Mouse (Mus musculus) neural tube, embryonic 14.5 days (tissue): Measurements from ENCODE around the gene Mybl2. TPM values are rescaled to one million over a fixed set of nuclear protein-coding genes. Genes with fewer than 3 reads are reported as not detected.

Source experiments
- ATAC-seq: fragments of 200-750 bp; cut with Nextera tagmentation; 2 replicates; pipeline ENCODE4 v1.8.0; 2017; ENCODE audit warnings: low read depth, mild to moderate bottlenecking, moderate TSS enrichment, moderate library complexity
- H3K27ac ChIP-seq: fragments of 300-500 bp; sonication (generic); 2 replicates; pipeline ENCODE4 v1.5.1; 2014; ENCODE audit warnings: low read depth, mild to moderate bottlenecking, control low read depth, low read length, moderate library complexity, mixed read lengths
- H3K27me3 ChIP-seq: fragments of 300-500 bp; sonication (generic); 2 replicates; pipeline ENCODE4 v1.6.1; 2014; ENCODE audit warnings: low read length; ENCODE audit not compliant: control insufficient read depth, insufficient read depth
- H3K36me3 ChIP-seq: fragments of 300-500 bp; sonication (generic); 2 replicates; pipeline ENCODE4 v1.6.1; 2014; ENCODE audit warnings: low read length, mixed read lengths; ENCODE audit not compliant: control insufficient read depth, insufficient read depth
- H3K4me1 ChIP-seq: fragments of 300-500 bp; sonication (generic); 2 replicates; pipeline ENCODE4 v1.6.1; 2014; ENCODE audit warnings: low read length; ENCODE audit not compliant: control insufficient read depth, insufficient read depth
- H3K4me2 ChIP-seq: fragments of 300-500 bp; sonication (generic); 2 replicates; pipeline ENCODE4 v1.6.1; 2014; ENCODE audit warnings: mild to moderate bottlenecking, low read depth, low read length, control low read depth
- H3K4me3 ChIP-seq: fragments of 300-500 bp; sonication (generic); 2 replicates; pipeline ENCODE4 v1.5.1; 2014; ENCODE audit warnings: low read depth, low read length, control low read depth, mixed read lengths
- H3K9ac ChIP-seq: fragments of 300-500 bp; sonication (generic); replicated peaks from 2 replicates; pipeline ENCODE4 v1.6.1; 2014; ENCODE audit warnings: low read depth, mild to moderate bottlenecking, control low read depth, low read length, mixed read lengths
- H3K9me3 ChIP-seq: fragments of 300-500 bp; sonication (generic); 2 replicates; pipeline ENCODE4 v1.6.1; 2016; ENCODE audit warnings: low read length; ENCODE audit not compliant: control insufficient read depth
- WGBS: fragments of 180-500 bp; shearing (Covaris S2); extraction: QIAGEN DNeasy Blood & Tissue Kit; methylation state at CpG from one replicate; pipeline ENCODE4 v1.1.7; 2014; 5-methylcytosine and 5-hydroxymethylcytosine counted together
- polyA plus RNA-seq: library from polyadenylated mRNA; unstranded; fragments of >200 nt; fragmentation: Nextera tagmentation; extraction: Ambion mirVana; gene quantifications from 2 replicates; pipeline ENCODE4 v1.2.1, GENCODE M21; 2014

Gene Mybl2
- polyA plus RNA-seq, 1 experiment from 2014 or later: 1.7 TPM

DNA sequence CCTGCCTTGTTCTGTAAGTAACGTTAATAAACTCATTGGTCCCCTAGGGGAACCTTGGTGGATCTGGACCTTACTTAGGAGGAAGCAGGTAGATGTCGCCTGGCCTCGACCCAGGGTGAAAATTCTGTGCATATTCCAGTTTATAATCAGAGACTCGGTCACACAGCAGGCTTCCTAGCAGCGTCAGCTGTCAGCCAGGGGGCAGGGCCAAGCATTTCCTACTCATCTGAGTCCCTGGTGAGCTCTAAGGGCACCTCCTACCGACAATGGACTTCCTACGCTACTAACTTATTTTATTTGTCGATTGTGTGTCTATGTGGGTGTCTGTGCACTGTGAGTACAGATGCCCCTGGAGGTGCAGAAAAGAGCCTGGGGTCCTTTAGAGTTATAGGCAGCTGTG, 45.4 kb downstream of the Mybl2 start:
- Histone ChIP-seq H3K9me3 (no peaks in the 10 kb centered on the region), H3K4me2 (no peak overlapping the region), H3K4me1 (no peaks in the 10 kb centered on the region), H3K36me3 (no peaks in the 10 kb centered on the region), H3K4me3 (no peak overlapping the region), H3K27me3 (peaks cover 3% of the 10 kb centered on the region; the same call in 1 of the 2 replicates), H3K27ac (0 out of 2 replicates have a peak overlapping the region, but pooled peaks have one; percentile 29), H3K9ac (no peak overlapping the region)
- 50% methylated on average over 8 of the region's 8 CpGs for WGBS
- ATAC-seq: no peak

DNA sequence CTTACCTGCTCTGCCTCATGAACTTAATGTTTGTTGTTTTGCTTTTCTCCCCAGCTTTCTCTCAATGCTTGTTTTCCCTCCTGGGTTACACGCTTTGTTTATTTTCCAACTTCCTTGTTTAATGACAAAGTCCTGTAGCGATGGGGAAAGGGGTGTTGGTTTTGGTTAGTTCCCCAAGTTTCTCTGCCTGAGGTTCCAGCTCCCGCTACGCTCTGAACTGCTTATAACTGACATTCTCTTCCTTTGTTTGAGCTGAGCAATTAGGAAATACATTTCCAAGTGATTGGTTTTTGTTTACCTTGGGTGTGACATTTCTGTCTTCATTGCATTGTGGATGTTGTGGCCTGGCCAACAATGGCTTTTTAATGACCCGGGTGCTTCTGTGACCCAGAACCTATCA, 46.1 kb downstream of the Mybl2 start:
- Histone ChIP-seq H3K36me3 (no peaks in the 10 kb centered on the region), H3K27me3 (peaks cover 3% of the 10 kb centered on the region; the same call in 1 of the 2 replicates), H3K9ac (no peak overlapping the region), H3K4me3 (no peak overlapping the region), H3K27ac (no peak overlapping the region), H3K4me1 (no peaks in the 10 kb centered on the region), H3K4me2 (no peak overlapping the region), H3K9me3 (no peaks in the 10 kb centered on the region)
- 72% methylated on average over 5 of the region's 5 CpGs for WGBS
- no peak for ATAC-seq

DNA sequence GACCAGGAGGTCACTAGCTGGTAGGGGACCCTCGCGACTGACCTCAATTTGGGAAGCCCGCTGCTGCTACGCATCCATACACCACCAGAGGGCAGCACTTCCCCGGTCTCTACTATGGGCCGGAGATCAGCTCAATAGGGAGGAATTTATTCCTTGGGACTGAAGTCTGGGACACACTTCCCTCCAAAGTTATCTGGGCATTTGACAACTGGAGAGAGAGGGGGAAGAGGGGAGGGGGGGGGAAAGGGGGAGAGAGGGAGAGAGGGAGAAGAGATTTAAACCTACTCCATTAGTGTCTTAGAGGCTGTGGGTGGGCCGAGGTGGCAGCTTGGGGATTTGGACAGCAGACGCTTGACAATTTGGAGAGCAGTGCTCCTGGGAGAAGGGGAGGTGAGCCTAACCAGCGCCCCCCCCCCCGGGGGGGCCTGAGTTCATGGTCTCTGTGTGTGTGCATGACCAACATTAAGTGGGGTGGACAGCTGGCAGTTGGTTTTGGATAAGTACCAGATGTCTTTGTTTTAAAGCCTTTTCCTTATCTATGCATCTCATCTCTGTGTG, 47.2 kb downstream of the Mybl2 start:
- H3K36me3 ChIP-seq: no peaks in the 10 kb centered on the region
- no peaks in the 10 kb centered on the region for H3K9me3 ChIP-seq
- no peak overlapping the region for H3K4me3 ChIP-seq
- no peak overlapping the region for H3K9ac ChIP-seq
- no peaks in the 10 kb centered on the region for H3K4me1 ChIP-seq
- WGBS: 8% methylated on average over 10 of the region's 10 CpGs
- no peak for ATAC-seq
- H3K27ac ChIP-seq: no peak overlapping the region
- H3K4me2 ChIP-seq: no peak overlapping the region
- peaks cover 3% of the 10 kb centered on the region; the same call in 1 of the 2 replicates for H3K27me3 ChIP-seq

DNA sequence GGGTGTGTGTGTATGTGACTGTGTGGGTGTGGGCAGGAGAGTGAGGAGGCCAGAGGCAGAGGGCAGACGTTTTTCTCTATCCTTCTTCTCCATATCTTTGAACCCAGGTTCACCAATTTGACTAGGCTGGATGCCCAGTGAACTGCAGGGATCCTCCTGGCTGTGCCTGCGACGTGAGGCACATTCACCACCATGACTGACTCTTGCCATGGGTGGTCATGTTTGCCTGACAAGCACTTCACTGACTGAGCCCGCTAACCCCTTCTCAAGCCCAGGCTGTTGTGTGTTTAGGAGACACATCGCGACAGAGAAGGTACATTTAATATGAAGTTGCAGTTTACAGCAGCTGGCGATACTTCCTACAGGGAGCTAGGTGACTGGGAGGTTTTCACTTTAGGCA, 47.7 kb downstream of the Mybl2 start:
- 60% methylated on average over 7 of the region's 7 CpGs for WGBS
- H3K27me3 ChIP-seq: peaks cover 3% of the 10 kb centered on the region; the same call in 1 of the 2 replicates
- no peak for ATAC-seq

DNA sequence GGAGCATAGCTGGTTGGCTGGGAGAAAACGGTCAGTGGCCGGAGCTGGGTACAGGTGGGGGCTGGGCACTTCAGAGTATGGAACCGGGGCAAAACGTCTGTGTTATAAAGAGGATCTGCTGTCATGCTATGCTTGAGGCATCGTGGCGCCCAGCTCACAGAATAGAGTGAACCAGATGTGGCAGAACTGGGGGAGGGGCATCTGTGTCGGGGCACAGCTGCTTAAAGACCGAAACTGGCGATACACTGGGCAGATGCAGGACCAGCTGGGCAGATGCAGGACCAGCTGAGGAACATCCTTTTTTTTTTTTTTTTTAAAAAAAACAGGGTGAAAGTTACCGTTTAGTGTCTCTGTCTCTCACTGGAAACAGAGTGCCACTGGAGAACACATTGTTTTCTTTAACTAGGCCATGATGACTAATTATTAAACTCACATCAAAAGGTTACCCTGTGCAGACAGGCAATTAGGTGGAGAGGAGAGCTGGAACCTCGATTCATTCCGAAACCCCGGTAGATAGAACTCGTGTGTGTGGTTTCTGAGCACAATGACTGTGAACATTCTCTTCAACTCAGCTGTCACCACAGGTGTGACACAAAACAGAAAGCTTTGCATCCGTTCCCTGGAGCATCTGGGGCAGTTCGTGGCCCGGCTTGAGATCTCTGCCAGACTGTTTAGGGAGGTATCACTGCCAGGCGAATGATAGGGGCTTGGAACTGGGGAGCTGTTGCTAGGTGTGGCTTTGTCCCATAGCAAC, 48.6 kb downstream of the Mybl2 start:
- Histone ChIP-seq H3K4me1 (no peaks in the 10 kb centered on the region), H3K4me2 (no peak overlapping the region), H3K36me3 (no peaks in the 10 kb centered on the region), H3K4me3 (no peak overlapping the region), H3K27ac (no peak overlapping the region), H3K9me3 (no peaks in the 10 kb centered on the region), H3K9ac (no peak overlapping the region), H3K27me3 (peaks cover 3% of the 10 kb centered on the region; the same call in 1 of the 2 replicates)
- 61% methylated on average over 18 of the region's 18 CpGs for WGBS
- ATAC-seq: no peak

More for the DNA sequence above, 47.7 kb downstream of the Mybl2 start:
- Histone ChIP-seq H3K27ac (no peak overlapping the region), H3K4me1 (no peaks in the 10 kb centered on the region), H3K36me3 (no peaks in the 10 kb centered on the region), H3K4me2 (no peak overlapping the region), H3K4me3 (no peak overlapping the region), H3K9me3 (no peaks in the 10 kb centered on the region), H3K9ac (no peak overlapping the region)

DNA sequence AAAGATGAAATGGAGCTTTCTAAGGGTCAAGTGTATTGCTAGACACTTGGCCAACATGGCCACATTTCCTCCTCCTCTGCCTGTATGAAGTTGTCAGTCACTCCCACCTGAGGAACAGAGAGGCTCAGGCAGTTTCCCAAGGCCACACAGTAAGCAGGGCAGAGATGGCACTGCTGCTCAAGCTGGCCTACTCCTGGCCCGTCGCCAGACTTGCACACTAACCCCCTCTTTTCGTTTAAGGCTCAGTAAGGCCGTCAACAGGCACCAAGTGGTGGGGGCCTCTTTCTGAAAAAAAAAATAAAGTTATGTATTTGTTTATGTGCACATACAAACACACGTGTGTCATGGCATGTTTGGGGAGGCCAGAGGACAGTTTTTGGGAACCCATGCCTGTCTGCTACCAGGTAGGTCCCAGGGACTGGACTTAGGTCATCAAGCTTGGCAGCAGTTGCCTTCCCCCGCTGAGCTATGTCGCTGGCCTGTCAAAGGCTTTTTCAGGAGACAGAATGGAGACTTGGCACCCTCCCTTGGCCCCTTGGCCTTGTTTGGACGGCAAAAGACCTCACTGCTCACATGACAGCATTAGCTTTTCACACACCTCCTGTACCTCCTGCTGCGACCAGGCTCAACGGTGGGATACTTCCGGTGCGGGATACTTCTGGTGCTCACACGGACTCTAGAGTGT, 49.7 kb downstream of the Mybl2 start:
- no peaks in the 10 kb centered on the region for H3K36me3 ChIP-seq
- H3K9me3 ChIP-seq: no peaks in the 10 kb centered on the region
- WGBS: 78% methylated on average over 13 of the region's 13 CpGs
- peaks cover 3% of the 10 kb centered on the region; the same call in 1 of the 2 replicates for H3K27me3 ChIP-seq
- H3K27ac ChIP-seq: no peak overlapping the region
- no peak overlapping the region for H3K4me2 ChIP-seq
- H3K4me3 ChIP-seq: no peak overlapping the region
- no peak for ATAC-seq
- H3K9ac ChIP-seq: no peak overlapping the region
- no peaks in the 10 kb centered on the region for H3K4me1 ChIP-seq

DNA sequence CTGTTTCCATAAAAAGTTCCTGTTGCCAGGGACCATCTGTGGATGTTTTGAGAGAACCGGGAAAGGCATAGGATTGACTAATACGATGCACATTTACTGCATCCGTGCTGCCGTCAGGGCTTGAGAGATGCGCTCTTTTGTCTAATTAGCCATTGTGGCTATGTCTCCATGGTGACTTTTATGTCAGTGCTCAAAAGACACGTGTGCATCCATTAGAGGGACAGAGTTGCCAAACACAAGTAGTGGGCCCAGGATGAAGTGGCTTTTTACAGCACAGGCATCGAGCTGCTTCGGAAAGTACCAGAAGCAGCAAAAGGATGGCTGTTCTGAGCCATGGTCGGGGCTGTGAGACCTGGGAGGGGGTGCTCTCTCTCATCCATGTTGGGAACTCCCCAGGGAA, 53.9 kb downstream of the Mybl2 start:
- Histone ChIP-seq H3K36me3 (no peaks in the 10 kb centered on the region), H3K9me3 (no peaks in the 10 kb centered on the region), H3K27ac (no peak overlapping the region), H3K9ac (no peak overlapping the region), H3K4me2 (no peak overlapping the region), H3K4me1 (0 out of 2 replicates have a peak, but pooled peaks cover 2% of the 10 kb centered on the region), H3K4me3 (no peak overlapping the region), H3K27me3 (no peaks in the 10 kb centered on the region; the same call in 1 of the 2 replicates)
- 14% methylated on average over 9 of the region's 9 CpGs for WGBS
- peak; percentile 75; the same call in 1 of the 2 replicates for ATAC-seq

DNA sequence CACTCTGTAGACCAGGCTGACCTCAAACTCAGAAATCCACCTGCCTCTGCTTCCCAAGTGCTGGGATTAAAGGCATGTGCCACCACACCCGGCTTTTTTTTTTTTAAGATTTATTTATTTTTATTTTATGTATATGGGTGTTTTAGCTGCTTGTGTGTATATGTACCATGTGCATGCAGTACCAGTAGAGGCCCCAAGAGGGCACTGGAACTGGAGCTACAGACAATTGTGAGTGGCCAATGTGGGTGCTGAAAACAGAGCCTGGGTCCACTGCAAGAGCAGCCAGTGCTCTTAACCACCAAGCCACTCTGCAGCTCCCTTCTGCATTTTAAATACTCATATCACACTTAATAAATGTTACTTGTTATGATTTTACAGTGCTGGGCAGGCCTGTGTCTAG, 56.2 kb downstream of the Mybl2 start:
- H3K9me3 ChIP-seq: no peaks in the 10 kb centered on the region
- no peaks in the 10 kb centered on the region for H3K27me3 ChIP-seq
- WGBS: 95% methylated on average over 1 of the region's 1 CpGs
- no peak overlapping the region for H3K9ac ChIP-seq
- H3K27ac ChIP-seq: no peak overlapping the region
- H3K4me1 ChIP-seq: 0 out of 2 replicates have a peak, but pooled peaks cover 2% of the 10 kb centered on the region
- no peaks in the 10 kb centered on the region for H3K36me3 ChIP-seq
- no peak for ATAC-seq
- H3K4me2 ChIP-seq: no peak overlapping the region
- no peak overlapping the region for H3K4me3 ChIP-seq
